ENCODE assay signal across 12 mouse cellular contexts in genomic region chr10:17131763-17132162, GRCm38 (mm10).
DNase-seq lines count a peak whose midpoint lies in the region; ATAC-seq lines count a peak whose summit lies in the region.
"Had no signal": no experiment of that assay in that cellular context is flagged by ENCODE, and none has a peak within 500 bp of the region (broad histone marks: within the 10 kb centered on the region; RNA-seq: fewer than 3 reads in every experiment).

No protein-coding gene starts in this region.

- no peaks in the 10 kb centered on the region for H3K36me3 ChIP-seq in heart, embryonic 10.5 days
- no peaks in the 10 kb centered on the region for H3K36me3 ChIP-seq in neural tube, embryonic 11.5 days (ENCODE audit: control insufficient read depth, insufficient read depth, low read length)
- H3K36me3 ChIP-seq: limb, embryonic 12.5 days had no signal

- 26% methylated on average over 4 of the region's 4 CpGs for WGBS in heart, embryonic 10.5 days
- WGBS in neural tube, embryonic 11.5 days: 74% methylated on average over 4 of the region's 4 CpGs

- DNase-seq in heart, adult 11 months: peak; percentile 87
- no peak for DNase-seq in heart, embryonic 10.5 days (ENCODE audit: low spot score)
- peak; percentile 9 for DNase-seq in neural tube, embryonic 11.5 days (ENCODE audit: low spot score)
- DNase-seq in neural tube, embryonic 10.5 days (ENCODE audit: extremely low spot score, low spot score): no peak
- peak; percentile 20 for DNase-seq in kidney, postnatal 10 days
- no peak for DNase-seq in urinary bladder, adult 18-20 months (ENCODE audit: low spot score in 2 of 2)
- DNase-seq in urinary bladder, postnatal 36 days (ENCODE audit: low spot score in 2 of 2): no peak
- DNase-seq: adrenal gland, postnatal 36 days had no signal

- no peaks in the 10 kb centered on the region for H3K27me3 ChIP-seq in heart, embryonic 10.5 days (ENCODE audit: insufficient read depth, poor library complexity, severe bottlenecking)
- no peaks in the 10 kb centered on the region for H3K27me3 ChIP-seq in neural tube, embryonic 11.5 days (ENCODE audit: control insufficient read depth, insufficient read depth, low read length)
- H3K27me3 ChIP-seq: CH12.LX; limb, embryonic 12.5 days had no signal

- H3K9me3 ChIP-seq in heart, embryonic 10.5 days: no peaks in the 10 kb centered on the region
- H3K9me3 ChIP-seq in neural tube, embryonic 11.5 days (ENCODE audit: control insufficient read depth, low read length): no peaks in the 10 kb centered on the region
- H3K9me3 ChIP-seq: limb, embryonic 12.5 days had no signal

- no peak for ATAC-seq in neural tube, embryonic 11.5 days (ENCODE audit: insufficient read depth, low FRiP score, low TSS enrichment)
- ATAC-seq in erythroblast, adult 5-6 weeks (replicated peaks; ENCODE audit: low FRiP score, poor library complexity, severe bottlenecking): no peak

- no peak overlapping the region for H3K4me3 ChIP-seq in heart, embryonic 10.5 days
- H3K4me3 ChIP-seq in neural tube, embryonic 11.5 days (ENCODE audit: low read depth, low read length): no peak overlapping the region
- H3K4me3 ChIP-seq: erythroblast, embryonic 14.5 days; limb, embryonic 12.5 days had no signal

- no peaks in the 10 kb centered on the region for H3K4me1 ChIP-seq in heart, embryonic 10.5 days
- no peaks in the 10 kb centered on the region for H3K4me1 ChIP-seq in neural tube, embryonic 11.5 days (ENCODE audit: control insufficient read depth, insufficient read depth, low read length)
- H3K4me1 ChIP-seq: limb, embryonic 12.5 days had no signal

- H3K27ac ChIP-seq in heart, embryonic 10.5 days: no peak overlapping the region
- H3K27ac ChIP-seq in neural tube, embryonic 11.5 days (ENCODE audit: low read depth, low read length): no peak overlapping the region
- H3K27ac ChIP-seq: limb, embryonic 12.5 days had no signal

- no peak overlapping the region for H3K4me2 ChIP-seq in neural tube, embryonic 11.5 days (ENCODE audit: low read depth)
- H3K4me2 ChIP-seq: limb, embryonic 12.5 days had no signal

- H3K9ac ChIP-seq in neural tube, embryonic 11.5 days (ENCODE audit: low read length): no peak overlapping the region
- H3K9ac ChIP-seq: limb, embryonic 12.5 days had no signal

Comparison
In these comparisons a context has a peak if more than half of its experiments do, and no peak if none do; other contexts are left out.
1. DNase-seq: peak in heart, adult 11 months (single experiment), neural tube, embryonic 11.5 days (single experiment) and kidney, postnatal 10 days (single experiment); none in heart, embryonic 10.5 days (single experiment), neural tube, embryonic 10.5 days (single experiment), urinary bladder, adult 18-20 months (0 of 2) and urinary bladder, postnatal 36 days (0 of 2).